Mouse (Mus musculus) midbrain, embryonic 14.5 days (tissue): ENCODE measurements at regions not wholly inside any gene's neighbourhood (a gene's known extent, or its start where the extent isn't known, plus 50 kb on each side); places are given as distances from the start of the nearest gene placed in this dataset.

Source experiments
- ATAC-seq: fragments of 200-750 bp; cut with Nextera tagmentation; 2 replicates; pipeline ENCODE4 v1.8.0; 2017; ENCODE audit warnings: moderate number of reproducible peaks, moderate library complexity; ENCODE audit not compliant: low FRiP score, low TSS enrichment
- DNase-seq: peaks from one replicate; pipeline ENCODE4 v3.0.0-alpha.2; 2015
- H3K27ac ChIP-seq: fragments of 300-500 bp; sonication (generic); replicated peaks from 2 replicates; pipeline ENCODE4 v1.5.1; 2014; ENCODE audit warnings: mild to moderate bottlenecking, low read depth, low read length, moderate library complexity
- H3K27me3 ChIP-seq: fragments of 300-500 bp; sonication (generic); 2 replicates; pipeline ENCODE4 v1.6.1; 2014; ENCODE audit warnings: low read length, control low read depth, mixed read lengths; ENCODE audit not compliant: control insufficient read depth, insufficient read depth
- H3K36me3 ChIP-seq: fragments of 300-500 bp; sonication (generic); 2 replicates; pipeline ENCODE4 v1.6.1; 2014; ENCODE audit warnings: low read length, control low read depth; ENCODE audit not compliant: control insufficient read depth, insufficient read depth
- H3K4me1 ChIP-seq: fragments of 300-500 bp; sonication (generic); 2 replicates; pipeline ENCODE4 v1.6.1; 2014; ENCODE audit warnings: mild to moderate bottlenecking, antibody characterized with exemption, low read length, control low read depth; ENCODE audit not compliant: control insufficient read depth, insufficient read depth
- H3K4me2 ChIP-seq: fragments of 300-500 bp; sonication (generic); 2 replicates; pipeline ENCODE4 v1.6.1; 2014; ENCODE audit warnings: mild to moderate bottlenecking, low read length, moderate library complexity
- H3K4me3 ChIP-seq: fragments of 300-500 bp; sonication (generic); replicated peaks from 2 replicates; pipeline ENCODE4 v1.5.1; 2014; ENCODE audit warnings: low read depth, low read length
- H3K9ac ChIP-seq: fragments of 300-500 bp; sonication (generic); replicated peaks from 2 replicates; pipeline ENCODE4 v1.6.1; 2014; ENCODE audit warnings: mild to moderate bottlenecking, low read length, moderate library complexity
- H3K9me3 ChIP-seq: fragments of 300-500 bp; sonication (generic); 2 replicates; pipeline ENCODE4 v1.6.1; 2016; ENCODE audit warnings: low read length, control low read depth, mixed read lengths; ENCODE audit not compliant: control insufficient read depth
- WGBS: fragments of 180-500 bp; shearing (Covaris S2); extraction: QIAGEN DNeasy Blood & Tissue Kit; methylation state at CpG from one replicate; pipeline ENCODE4 v1.1.7; 2014; 5-methylcytosine and 5-hydroxymethylcytosine counted together

DNA sequence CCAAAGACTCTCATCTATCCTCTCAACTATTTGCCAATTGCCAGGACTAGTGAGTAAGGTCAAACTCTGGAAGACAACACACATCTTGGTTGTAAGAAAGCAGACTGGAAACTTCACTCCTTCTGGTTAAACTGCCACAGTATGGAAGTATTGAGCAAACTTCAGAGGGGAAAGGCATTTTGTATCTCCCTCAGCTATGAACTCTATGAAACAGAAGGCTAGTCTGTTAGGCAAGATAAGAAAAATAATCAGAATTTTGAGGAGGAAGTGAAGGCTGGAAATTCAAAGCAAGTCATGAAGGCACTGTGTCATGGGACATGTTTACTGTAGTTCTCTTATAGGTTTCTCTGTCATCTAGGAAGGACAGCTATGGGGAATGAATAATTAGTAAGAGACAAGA is 265.7 kb upstream of the Pdcd1 start:
- no peak for ATAC-seq
- H3K36me3 ChIP-seq, result no peaks in the 10 kb centered on the region
- no peak overlapping the region for H3K9ac ChIP-seq
- DNase-seq, result no peak
- no peak overlapping the region for H3K27ac ChIP-seq
- no peaks in the 10 kb centered on the region for H3K27me3 ChIP-seq
- no peak overlapping the region for H3K4me3 ChIP-seq
- H3K9me3 ChIP-seq, result no peaks in the 10 kb centered on the region
- H3K4me1 ChIP-seq, result no peaks in the 10 kb centered on the region
- no peak overlapping the region for H3K4me2 ChIP-seq

DNA sequence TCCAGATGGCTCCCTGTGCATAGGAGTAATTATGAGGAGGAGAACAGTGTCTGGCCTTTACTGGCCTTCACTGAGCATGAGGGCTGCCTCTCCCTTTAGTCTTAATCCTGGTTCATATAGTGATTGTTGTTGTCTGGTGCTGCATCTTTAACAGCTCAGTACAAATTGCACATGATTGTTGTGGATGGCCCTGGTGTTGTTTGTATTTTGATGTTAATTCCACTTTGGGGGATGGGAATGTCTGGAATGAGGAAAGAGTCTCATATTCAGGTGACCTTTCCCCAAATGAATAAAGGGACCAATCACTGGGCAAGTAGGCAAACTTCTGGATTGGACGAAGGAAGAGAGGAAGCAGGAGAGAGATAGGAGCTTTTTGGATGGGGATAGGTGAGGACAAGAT is 246.0 kb upstream of the Pdcd1 start:
- H3K9ac ChIP-seq, result no peak overlapping the region
- WGBS, result 76% methylated on average over 1 of the region's 1 CpGs
- H3K4me2 ChIP-seq, result no peak overlapping the region
- H3K27me3 ChIP-seq, result no peaks in the 10 kb centered on the region
- no peak overlapping the region for H3K27ac ChIP-seq
- H3K9me3 ChIP-seq, result no peaks in the 10 kb centered on the region
- no peaks in the 10 kb centered on the region for H3K4me1 ChIP-seq
- ATAC-seq (no peak), DNase-seq (no peak)
- no peaks in the 10 kb centered on the region for H3K36me3 ChIP-seq
- no peak overlapping the region for H3K4me3 ChIP-seq

DNA sequence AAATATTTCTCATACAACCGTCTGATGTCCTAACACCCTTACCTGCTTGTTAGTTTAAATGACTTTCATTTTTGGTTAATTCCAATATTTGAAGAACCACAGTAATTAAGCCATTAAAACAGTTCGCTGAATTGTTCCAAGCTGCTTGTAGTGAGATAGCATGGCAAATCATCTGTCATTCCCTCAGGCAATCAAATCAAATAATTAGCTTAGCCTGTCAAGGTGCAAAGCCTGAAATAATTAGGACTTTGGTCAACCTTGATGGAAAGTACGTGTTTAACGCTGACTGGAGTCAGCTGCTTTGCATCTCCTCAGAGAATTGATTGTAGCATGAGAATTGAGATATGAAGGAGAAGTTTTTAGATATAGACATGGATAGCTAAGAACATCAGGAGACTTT is 220.2 kb upstream of the Pdcd1 start:
- DNase-seq, result peak; percentile 22
- H3K27me3 ChIP-seq, result no peaks in the 10 kb centered on the region

DNA sequence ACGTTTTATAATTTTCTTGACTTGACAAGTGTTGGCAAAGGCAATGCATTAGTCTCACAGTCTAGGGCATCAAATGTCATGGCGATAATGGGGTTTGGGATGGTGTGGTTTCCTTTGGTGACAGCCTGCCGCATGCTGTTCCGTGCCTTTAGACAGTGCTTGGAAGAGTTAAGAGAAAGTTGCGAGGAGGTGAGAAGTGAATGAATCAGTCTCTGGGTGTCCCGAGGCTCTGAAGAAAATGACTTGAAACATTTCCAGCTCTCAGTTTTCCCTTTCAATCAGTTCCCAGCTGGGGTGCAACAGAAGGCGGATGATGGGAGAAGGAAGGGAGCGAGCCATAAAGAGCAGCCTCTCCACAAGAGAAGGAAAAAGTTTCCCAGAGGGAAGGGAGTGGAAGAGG is 211.0 kb upstream of the Pdcd1 start:
- no peak for ATAC-seq

More for the DNA sequence above, 220.2 kb upstream of the Pdcd1 start:
- no peaks in the 10 kb centered on the region for H3K4me1 ChIP-seq
- no peaks in the 10 kb centered on the region for H3K9me3 ChIP-seq
- H3K9ac ChIP-seq, result no peak overlapping the region
- no peak for ATAC-seq
- WGBS, result 59% methylated on average over 4 of the region's 4 CpGs
- no peak overlapping the region for H3K4me2 ChIP-seq
- H3K27ac ChIP-seq, result no peak overlapping the region
- no peak overlapping the region for H3K4me3 ChIP-seq
- H3K36me3 ChIP-seq, result no peaks in the 10 kb centered on the region

DNA sequence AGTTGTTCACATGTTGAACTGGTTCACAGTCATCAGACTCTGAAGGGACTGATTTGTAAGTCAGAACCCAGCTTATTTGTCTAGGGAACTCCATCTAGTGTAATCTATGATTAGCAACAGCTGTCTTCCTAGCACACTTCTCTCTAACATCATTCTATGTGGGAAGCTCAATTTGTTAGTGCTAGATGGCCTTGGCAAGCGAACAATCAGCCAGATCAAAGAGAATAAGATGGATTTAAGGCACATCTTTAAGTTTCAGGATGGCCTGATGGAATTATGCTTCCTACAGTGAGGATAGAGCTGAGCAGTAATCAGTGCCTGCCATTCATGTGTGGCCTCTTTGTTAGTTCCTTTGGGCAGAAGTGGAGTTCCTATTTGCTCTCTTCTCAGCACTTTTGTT is 183.1 kb upstream of the Pdcd1 start:
- no peaks in the 10 kb centered on the region for H3K27me3 ChIP-seq
- WGBS, result 64% methylated on average over 1 of the region's 1 CpGs
- H3K4me2 ChIP-seq, result no peak overlapping the region
- H3K27ac ChIP-seq, result no peak overlapping the region
- no peaks in the 10 kb centered on the region for H3K36me3 ChIP-seq
- ATAC-seq, result no peak
- no peaks in the 10 kb centered on the region for H3K4me1 ChIP-seq
- H3K4me3 ChIP-seq, result no peak overlapping the region
- H3K9me3 ChIP-seq, result no peaks in the 10 kb centered on the region
- no peak overlapping the region for H3K9ac ChIP-seq
- DNase-seq, result no peak

More for the DNA sequence above, 211.0 kb upstream of the Pdcd1 start:
- no peak for DNase-seq
- Histone ChIP-seq H3K27me3 (no peaks in the 10 kb centered on the region), H3K4me2 (no peak overlapping the region), H3K4me1 (no peaks in the 10 kb centered on the region), H3K9ac (no peak overlapping the region), H3K4me3 (no peak overlapping the region), H3K9me3 (no peaks in the 10 kb centered on the region), H3K27ac (no peak overlapping the region), H3K36me3 (no peaks in the 10 kb centered on the region)
- WGBS, result 81% methylated on average over 8 of the region's 8 CpGs

DNA sequence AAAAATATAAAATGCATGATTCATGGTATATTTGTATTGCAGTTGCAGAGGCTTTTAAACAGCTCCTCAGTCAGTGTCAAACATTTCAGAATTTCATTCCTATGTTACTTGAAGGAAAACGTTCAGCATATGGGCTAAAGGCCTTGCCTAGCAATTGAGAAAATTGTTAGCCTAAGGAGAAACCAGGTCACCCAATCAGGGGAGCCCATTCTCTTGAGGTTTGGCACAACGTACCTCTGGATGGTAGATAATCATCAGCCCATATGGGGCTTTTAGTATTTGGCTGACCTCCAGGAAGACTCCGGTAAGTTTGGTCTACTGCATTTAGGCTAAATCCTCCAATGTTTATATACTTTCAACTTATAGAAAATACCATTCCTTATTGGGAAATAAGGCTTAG is 168.7 kb upstream of the Pdcd1 start:
- Histone ChIP-seq H3K27ac (no peak overlapping the region), H3K27me3 (no peaks in the 10 kb centered on the region), H3K9ac (no peak overlapping the region), H3K36me3 (no peaks in the 10 kb centered on the region), H3K4me1 (no peaks in the 10 kb centered on the region), H3K4me2 (no peak overlapping the region), H3K9me3 (no peaks in the 10 kb centered on the region), H3K4me3 (no peak overlapping the region)
- no peak for DNase-seq
- 70% methylated on average over 3 of the region's 3 CpGs for WGBS
- no peak for ATAC-seq

DNA sequence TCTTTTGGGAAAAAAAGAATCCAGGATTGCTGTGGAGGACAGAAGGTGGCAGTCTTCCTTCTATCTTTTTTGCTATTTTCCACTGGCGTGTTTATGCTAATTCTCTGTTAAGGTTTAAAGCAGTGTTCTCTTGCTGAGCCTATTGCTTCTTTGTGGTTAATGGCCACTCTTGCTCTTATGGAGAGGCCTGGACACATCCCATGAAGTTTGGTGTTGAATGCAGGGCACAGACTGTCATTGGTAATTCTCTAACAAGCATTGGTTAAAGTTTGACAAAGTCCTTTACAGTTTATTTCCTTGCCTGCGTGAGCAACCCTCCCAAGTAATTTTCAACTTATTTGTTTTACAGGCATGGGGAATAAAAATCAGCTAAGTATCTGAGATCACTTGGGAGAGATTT is 165.1 kb upstream of the Pdcd1 start:
- Histone ChIP-seq H3K36me3 (no peaks in the 10 kb centered on the region), H3K27me3 (no peaks in the 10 kb centered on the region), H3K9ac (no peak overlapping the region), H3K27ac (no peak overlapping the region), H3K4me1 (no peaks in the 10 kb centered on the region), H3K4me2 (no peak overlapping the region), H3K4me3 (no peak overlapping the region), H3K9me3 (no peaks in the 10 kb centered on the region)
- WGBS, result 91% methylated on average over 2 of the region's 2 CpGs
- no peak for ATAC-seq
- DNase-seq, result no peak

DNA sequence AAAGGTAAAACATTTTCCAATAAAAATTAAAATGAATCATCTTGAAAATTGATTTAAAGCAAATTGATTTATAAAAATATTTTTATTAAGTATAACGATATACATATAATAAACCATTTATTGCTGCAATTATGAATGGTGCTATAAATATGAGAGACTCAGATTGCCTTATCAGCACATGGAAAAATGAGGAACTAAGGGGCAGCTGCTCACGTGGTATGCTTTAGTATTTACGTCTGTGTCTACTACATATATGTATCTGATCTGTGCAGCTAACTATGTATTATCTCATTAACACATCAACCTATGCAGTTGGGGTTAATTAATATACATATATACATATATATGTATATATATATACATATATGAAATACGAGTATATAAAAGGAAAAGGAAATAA is 156.6 kb upstream of the Pdcd1 start:
- H3K4me1 ChIP-seq, result no peaks in the 10 kb centered on the region
- H3K4me3 ChIP-seq, result no peak overlapping the region
- no peak overlapping the region for H3K4me2 ChIP-seq
- H3K27me3 ChIP-seq, result no peaks in the 10 kb centered on the region
- H3K27ac ChIP-seq, result no peak overlapping the region
- no peaks in the 10 kb centered on the region for H3K36me3 ChIP-seq
- 86% methylated on average over 4 of the region's 4 CpGs for WGBS
- no peak overlapping the region for H3K9ac ChIP-seq
- no peak for DNase-seq
- no peaks in the 10 kb centered on the region for H3K9me3 ChIP-seq
- no peak for ATAC-seq

DNA sequence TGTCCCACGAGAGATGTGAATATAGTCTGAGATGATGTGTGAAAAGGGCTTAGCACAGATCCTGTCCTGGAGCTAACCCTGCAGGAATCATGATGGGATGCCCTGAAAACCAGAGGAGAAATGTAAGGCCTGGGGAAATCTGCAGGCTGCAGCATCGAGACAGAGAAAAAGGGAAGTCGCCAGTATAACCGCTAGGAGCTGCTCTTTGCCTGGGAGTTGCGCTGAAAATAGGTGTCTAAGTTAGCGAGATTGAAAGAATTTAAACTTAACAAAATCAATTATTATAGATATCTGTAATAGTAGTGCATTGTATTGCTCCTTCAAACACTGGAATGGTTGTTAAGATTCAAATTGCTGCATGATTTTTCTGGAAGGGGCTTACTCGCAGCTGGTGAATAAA is 155.5 kb upstream of the Pdcd1 start:
- no peak for ATAC-seq
- H3K9me3 ChIP-seq, result no peaks in the 10 kb centered on the region
- H3K27ac ChIP-seq, result no peak overlapping the region
- no peaks in the 10 kb centered on the region for H3K27me3 ChIP-seq
- H3K4me2 ChIP-seq, result no peak overlapping the region
- H3K4me3 ChIP-seq, result no peak overlapping the region
- no peaks in the 10 kb centered on the region for H3K4me1 ChIP-seq
- H3K36me3 ChIP-seq, result no peaks in the 10 kb centered on the region
- H3K9ac ChIP-seq, result no peak overlapping the region
- WGBS, result 85% methylated on average over 7 of the region's 7 CpGs
- no peak for DNase-seq
